Mouse (Mus musculus): ENCODE results near the gene Rhoa.
"Not testable (repeated sequence)": the region's sequence is repeated elsewhere in the genome, so short reads cannot be mapped to it uniquely, and the experiment has no call there.

Gene Rhoa

DNA sequence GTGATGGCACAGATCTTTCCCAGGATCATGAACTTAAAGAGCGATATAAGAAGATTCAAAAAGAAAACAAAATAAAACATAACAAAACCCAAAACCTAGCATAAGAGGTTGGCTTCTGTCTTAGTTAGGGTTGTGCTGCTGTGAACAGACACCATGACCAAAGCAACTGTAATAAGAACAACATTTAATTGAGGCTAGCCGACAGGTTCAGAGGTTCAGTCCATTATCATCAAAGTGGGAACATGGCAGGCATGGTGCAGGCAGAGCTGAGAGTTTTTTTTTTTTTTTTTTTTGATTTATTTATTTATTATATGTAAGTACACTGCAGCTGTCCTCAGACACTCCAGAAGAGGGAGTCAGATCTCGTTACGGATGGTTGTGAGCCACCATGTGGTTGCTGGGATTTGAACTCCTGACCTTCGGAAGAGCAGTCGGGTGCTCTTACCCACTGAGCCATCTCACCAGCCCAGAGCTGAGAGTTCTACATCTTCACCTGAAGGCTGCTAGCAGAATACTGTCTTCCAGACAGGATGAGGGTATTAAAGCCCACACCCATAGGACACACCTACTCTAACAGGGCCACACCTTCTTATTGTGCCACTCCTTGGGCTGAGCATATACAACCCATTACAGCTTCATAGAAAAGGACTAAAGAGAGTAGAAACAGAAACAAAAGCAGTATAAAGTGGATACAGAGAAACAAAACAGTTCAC lies 18.2 kb upstream of the Rhoa start:
- intact Hi-C loops (cut with DNase I), result not testable (repeated sequence)

DNA sequence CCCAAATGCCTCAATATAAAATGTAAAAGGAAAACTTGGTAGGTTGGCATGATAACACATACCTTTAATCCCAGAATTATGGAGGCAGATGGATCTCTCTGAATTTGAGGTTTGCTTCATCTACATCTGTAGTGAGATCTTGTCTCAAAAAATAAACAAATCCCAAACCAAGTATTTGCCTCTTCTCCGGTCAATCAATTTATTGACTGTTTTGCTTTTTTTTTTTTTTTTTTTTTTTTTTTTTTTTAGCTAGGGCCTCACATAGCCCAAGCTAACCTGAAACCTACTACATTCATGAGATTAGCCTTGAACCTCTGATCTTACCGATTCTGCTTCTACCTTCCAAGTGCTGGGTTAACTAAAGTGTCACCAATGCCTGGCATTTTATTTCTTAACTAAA lies 16.6 kb upstream of the Rhoa start:
- intact Hi-C loops (cut with DNase I), result no loop called here

DNA sequence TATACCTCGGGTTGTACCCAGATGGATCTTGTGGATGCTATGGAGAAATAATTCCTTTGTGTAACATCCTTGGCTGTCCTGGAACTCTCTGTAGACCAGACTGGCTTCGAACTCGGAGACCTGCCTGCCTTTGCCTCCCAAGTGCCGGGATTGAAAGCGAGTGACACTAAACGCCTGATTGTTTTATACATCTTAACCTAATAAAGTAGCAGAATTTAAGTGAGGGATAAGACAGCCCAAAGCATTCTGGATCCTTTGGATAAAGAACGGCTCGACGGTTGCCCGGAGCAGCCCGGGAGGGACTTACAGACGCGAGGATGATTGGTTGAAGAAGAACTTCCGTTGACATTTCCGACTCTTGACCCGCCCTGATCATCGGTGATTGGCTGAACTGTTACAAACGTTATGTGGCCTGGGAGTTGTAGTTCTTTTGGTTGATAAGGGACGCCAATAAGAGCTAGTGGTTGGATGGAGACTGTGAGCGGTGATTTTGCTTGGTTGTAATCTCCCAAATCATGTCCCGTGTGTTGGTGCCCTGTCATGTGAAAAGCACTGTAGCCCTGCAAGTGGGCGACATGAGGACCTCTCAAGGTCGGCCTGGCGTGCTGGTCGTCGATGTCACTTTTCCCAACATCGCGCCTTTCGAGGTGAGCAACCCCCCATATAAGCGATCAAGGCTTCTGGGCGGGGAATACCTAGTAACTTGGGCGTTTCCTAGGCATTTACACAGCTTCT lies 15.7 kb upstream of the Rhoa start, which contains the start of gene Nicn1:
Nicn1 (plus strand) TSS at position 414 of the 735 bp plus-strand sequence.
- intact Hi-C loops (cut with DNase I), result no loop called here

DNA sequence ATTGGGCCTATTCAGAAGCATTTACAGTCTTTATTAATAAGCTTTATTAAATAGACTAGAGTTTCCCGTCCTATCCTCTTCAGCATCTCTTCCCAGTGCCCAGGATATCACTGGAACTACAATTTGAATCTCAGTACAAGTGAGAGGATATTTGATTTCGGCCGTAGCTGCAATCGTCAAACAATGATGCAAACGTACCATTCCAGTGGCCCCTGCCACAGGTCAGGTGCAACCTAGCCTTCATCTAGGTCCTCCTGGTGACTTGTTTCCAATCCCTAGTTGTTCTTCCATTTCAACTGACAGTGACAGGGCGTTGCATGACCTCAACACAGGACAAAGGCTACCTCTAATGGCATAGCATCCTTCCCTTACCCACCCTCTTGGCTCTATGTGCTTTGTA lies 15.2 kb upstream of the Rhoa start:
- intact Hi-C loops (cut with DNase I), result no loop called here

DNA sequence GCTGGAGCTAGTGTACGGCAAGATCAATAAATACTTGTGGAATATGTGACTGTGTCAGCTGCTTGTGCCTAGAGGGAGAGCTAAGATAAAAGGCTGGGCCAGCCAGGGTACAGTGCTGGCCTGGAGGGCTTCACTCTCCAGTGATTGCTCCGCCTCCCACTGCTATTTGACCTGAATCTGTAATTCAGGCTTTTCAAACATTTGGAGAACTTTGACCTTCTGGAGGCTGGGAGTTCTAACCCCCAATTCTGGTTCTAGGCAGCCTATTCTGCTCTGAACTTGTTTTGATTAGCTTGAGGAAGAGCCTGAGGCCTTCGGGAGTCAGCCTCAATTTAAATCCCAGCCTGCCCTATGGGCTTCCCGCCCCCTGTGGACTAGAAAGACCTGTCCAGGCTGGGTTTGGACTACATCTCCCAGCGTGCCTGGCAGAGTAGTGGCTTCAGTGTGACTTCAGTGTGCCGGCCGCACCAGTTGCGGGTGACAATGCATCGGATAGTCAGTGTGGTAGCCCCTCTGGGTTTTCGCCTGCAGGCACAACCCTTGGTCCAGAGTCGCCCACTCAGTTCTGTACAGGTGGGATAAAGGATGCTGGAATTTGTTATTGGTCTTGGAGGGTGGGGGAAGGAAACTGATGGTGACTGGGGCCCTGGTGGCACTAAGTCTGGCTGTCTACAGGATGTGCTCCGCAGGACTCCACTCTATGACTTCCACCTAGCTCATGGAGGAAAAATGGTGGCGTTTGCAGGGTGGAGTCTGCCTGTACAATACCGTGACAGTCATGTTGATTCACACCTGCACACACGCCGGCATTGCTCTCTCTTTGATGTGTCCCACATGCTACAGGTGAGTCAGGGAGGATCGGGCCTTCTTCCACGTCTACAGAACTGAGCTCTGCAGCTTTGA lies 9.2 kb upstream of the Rhoa start, which contains the start of gene Amt:
Amt (plus strand) TSS at position 401 of the 903 bp plus-strand sequence.
- intact Hi-C loops (cut with DNase I), result no loop called here

DNA sequence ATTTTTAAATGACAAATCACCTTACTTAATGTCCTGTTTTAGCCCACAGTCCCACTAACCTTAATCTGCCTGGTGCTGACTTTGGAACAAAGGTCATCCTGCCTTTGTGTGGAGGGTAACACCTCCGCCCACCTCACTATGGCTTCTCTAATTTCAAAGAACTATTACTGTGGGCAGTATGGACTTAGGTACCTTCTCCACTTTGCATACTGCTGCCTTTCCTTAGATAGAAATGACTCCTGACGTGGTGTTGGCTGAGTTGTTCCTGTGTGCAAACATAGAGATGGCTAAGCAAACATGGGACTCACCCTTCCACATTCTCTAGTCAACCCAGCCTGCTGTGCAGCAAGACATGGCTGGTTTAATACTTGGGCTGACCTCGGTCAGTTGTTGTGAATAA lies 4.1 kb upstream of the Rhoa start:
- intact Hi-C loops (cut with DNase I), result no loop called here

DNA sequence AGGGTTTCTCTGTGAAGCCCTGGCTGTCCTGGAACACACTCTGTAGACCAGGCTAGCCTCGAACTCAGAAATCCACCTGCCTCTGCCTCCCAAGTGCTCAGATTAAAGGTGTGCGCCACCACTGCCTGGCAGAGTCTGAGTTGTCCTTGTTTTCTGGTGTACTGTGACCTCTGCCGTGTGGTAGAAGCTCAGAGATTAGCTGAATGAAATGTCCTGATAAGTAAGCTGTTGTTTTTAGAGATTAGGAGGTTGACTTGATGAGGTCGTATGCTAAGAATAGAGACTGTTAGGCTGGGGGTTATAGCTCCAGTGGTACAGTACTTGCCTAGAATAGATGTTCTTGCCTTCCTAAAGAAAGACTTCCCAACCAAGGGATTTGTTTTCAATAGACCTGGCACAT lies 1.2 kb upstream of the Rhoa start:
- intact Hi-C loops (cut with DNase I), result loop anchor here (5.0 kb wide), 1 partner anchor 38 kb away; no protein-coding TSS in a partner anchor

DNA sequence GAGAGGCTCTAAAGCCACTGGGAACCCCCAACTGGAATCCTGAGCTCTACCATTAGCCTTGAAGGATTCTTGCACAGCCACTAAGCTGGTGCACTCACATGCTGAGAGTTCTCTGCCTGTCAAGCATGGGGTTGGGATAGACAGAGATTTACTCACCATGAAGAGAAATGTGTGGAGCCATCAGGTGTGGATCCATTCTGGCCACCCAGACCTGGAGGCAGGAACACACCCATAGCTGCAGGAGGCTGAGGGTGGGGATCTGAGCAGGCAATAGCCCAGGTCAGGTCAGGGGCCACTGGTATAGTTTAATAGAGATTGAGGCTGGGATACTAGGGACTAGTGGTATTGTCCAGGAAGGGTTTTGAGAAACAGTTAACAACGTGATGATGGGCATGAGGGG lies 759 bp upstream of the Rhoa start:
- intact Hi-C loops (cut with DNase I), result loop anchor here (5.0 kb wide), 1 partner anchor 37 kb away; no protein-coding TSS in a partner anchor

DNA sequence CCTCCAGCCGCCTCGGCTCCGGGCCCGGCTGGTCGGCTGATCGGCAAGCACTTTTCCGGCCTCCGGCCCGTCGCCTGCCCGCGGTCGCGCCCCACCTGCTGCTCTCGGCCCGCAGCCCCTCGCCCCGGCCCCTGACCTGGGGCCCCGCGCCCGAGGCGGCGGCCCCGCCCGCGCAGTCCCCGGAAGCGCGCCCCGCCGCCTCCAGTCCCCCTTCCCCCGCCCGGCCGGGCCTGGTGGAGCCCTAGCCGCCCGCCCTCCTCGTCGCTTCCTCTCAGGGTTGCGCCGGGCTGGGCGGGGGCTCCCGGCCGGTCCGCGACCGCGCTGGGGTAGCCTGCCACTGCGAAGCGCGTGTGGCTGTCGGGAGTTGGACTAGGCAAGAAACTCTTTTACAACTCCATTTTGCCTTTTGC lies 647 bp downstream of the Rhoa start:
- intact Hi-C loops (cut with DNase I), result loop anchor here (5.0 kb wide), 1 partner anchor 36 kb away; no protein-coding TSS in a partner anchor

DNA sequence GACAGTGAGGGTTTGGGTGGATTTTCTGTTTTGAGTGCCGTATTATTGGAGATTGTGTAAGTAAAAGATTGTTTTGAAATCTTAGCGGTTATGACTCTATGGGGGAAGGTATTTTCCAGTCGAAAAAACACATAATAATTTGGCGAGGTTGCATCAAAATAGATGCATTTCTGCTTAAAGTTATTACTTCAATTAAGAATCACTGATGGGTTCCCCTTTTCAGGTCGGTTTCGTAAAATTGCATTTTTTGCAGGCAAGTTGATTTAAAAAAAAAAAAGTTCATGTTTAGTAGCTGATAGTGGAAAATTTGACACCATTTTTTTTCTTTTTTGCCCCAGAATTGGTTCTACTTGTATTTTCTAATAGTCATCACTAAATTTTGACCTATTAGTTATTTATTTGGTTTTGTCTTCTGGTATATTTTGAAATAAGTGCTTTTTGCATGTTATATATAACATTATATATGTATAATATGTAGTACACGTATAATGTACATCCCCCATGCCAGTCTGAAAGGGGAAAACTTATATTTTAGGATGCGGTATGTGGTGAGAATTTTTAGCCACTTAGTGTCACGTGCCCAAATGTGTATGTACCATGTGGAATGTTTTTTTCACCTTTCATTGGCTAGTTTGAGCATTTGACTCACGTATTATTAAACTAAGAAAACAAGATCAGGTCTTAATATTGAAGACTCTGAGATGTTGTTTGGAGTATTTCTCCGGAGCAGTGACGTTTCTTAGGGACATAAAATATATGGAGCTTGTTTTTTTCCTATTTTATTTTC lies 1.3 kb downstream of the Rhoa start:
- intact Hi-C loops (cut with DNase I), result loop anchor here (5.0 kb wide), 1 partner anchor 35 kb away; no protein-coding TSS in a partner anchor

DNA sequence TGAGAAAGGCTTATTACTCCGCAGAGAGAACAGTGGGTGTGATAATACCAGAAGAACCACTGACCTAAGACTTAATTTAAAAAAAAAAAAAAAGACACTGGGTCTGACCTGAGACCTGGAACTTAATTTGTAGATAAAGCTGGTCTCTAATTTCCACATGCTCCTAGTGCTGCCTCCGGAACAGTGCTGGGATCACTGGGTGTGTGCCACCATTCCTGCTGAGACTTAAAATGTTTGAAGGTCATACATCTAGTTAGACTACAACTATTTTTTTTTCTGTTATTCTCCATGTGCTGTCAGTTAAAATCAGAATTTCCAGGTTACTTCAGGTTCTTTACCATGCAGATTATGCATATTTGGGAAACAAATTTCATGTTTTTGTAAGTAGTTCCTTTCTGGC lies 2.2 kb downstream of the Rhoa start:
- intact Hi-C loops (cut with DNase I), result loop anchor here (5.0 kb wide), 1 partner anchor 34 kb away; no protein-coding TSS in a partner anchor

DNA sequence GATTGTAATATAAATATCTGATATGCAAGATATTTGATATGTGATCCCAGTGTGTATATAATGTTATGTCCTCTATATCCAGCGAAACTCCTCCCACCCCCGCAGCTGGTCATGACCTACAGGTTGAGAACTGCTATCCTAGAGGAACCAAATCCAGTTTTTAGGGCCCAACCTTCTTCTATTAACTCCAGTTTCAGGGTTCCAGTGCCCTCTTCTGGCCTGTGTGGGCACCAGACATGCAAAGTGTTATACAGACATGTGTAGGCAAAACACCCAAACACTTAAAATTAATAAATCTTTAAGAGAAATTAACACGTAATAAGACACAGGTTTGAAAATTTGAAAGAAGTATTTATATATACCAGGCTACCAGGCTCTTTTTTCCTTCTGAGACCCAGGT lies 11.6 kb downstream of the Rhoa start:
- intact Hi-C loops (cut with DNase I), result no loop called here

DNA sequence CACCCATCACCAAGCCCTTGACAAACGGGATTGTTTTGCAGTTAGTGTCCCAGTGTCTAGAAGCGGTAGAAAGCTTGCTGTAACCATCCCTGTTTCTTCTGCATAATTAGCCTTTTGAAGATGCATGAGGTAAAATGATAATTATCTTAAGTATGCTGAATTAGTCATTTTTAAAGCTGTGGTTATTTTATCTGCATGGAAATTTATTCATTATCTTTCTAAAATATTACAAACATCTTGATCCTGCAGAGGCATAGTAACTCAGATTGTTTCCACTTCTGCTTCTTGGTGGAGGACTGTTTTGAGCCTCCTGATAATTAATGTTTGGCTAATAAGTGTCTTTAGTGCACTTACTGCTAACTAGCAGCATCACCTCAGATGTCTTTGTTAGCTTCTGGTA lies 12.5 kb downstream of the Rhoa start:
- intact Hi-C loops (cut with DNase I), result no loop called here

DNA sequence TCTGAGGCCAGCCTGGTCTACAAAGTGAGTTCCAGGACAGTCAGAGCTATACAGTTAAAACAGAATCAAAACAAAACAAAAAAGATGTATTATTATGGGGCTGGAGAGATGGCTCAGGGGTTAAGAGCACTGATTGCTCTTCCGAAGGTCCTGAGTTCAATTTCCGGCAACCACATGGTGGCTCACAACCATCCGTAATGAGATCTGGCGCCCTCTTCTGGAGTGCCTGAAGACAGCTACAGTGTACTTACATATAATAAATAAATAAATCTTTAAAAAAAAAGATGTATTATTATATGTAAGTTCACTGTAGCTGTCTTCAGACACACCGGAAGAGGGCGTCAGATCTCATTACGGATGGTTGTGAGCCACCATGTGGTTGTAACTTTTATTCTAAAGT lies 16.1 kb downstream of the Rhoa start:
- intact Hi-C loops (cut with DNase I), result not testable (repeated sequence)

DNA sequence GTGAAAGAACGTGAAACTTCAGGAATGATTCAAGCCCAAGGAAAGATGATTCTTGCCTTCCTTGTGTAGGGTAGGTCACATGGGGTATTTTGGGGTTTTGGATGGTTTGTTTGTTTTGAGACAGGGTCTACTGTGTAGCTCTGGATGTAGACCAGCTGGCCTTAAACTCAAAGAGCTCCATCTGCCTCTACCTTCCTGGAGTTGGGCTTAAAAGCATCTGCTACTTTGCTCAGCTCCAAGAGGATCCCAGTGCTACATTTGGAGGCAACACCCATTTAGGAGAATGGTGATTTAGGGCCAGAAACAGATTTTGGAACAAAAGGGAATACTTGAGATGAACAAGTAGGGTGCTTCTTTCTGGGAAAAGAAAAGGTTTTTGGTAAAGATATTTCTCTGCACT lies 18.9 kb downstream of the Rhoa start:
- intact Hi-C loops (cut with DNase I), result no loop called here

DNA sequence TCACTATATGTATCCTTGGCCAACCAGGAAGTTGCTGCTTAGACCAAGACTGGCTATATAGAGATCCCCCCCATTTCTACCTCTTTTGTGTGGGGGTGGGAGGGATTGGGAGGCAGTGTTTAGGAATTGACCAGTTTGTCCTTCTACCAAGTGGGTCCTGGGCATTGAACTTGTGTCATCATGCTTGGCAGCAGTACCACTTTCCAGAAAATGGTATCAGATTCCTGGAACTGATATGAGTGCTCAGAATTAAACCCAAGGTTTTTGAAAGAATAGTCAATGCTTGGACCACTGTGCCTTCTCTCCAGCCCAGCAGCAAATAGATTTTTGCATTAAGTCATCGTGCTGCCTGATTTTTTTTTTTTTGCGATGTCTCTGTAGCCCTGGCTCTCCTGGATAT lies 19.9 kb downstream of the Rhoa start:
- intact Hi-C loops (cut with DNase I), result no loop called here

DNA sequence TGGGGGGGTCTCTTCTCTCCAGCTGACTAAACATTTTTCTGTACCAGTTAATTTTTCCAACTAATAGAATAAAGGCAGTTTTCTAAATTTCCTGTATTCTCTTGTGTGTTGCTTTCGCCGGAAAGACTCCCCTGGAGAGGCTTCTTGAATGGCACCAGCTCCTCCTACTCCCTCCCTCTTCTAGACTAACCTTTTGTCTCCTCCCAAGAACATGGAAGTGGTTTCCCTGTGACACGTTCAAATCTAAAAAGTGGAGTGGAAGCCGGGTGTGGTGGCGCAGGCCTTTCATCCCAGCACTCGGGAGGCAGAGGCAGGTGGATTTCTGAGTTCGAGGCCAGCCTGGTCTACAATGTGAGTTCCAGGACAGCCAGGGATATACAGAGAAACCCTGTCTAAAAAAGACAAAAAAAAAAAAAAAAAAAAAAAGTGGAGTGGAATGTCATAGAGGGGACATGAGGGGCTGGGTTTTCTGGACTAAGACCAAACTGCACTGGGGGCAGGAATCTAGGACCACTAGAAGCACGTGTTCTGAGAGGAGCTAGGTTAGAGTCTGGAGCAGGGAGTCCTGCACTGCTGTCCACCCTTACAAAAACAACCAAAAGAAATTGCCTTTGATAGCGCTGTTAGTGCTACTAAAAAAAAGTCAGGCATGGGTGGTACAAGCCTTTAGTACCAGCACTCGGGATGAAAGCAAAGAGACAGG lies 32.1 kb downstream of the Rhoa start:
- intact Hi-C loops (cut with DNase I), result no loop called here

DNA sequence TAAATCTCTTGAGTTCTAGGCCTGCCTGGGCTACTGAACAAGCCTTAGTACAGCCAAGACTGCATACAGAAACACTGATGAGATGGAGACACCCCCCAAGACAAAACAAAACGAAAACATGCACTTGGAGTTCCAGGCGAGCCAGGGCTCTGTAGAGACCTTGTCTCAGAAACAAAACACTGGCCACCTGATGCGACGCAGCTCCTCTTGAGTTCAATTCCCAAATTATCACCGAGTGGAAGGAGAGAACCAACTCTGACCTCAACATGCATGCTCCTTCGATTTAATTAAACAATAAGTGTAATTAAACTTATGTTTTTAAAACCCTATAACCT lies 32.6 kb downstream of the Rhoa start:
- intact Hi-C loops (cut with DNase I), result no loop called here

DNA sequence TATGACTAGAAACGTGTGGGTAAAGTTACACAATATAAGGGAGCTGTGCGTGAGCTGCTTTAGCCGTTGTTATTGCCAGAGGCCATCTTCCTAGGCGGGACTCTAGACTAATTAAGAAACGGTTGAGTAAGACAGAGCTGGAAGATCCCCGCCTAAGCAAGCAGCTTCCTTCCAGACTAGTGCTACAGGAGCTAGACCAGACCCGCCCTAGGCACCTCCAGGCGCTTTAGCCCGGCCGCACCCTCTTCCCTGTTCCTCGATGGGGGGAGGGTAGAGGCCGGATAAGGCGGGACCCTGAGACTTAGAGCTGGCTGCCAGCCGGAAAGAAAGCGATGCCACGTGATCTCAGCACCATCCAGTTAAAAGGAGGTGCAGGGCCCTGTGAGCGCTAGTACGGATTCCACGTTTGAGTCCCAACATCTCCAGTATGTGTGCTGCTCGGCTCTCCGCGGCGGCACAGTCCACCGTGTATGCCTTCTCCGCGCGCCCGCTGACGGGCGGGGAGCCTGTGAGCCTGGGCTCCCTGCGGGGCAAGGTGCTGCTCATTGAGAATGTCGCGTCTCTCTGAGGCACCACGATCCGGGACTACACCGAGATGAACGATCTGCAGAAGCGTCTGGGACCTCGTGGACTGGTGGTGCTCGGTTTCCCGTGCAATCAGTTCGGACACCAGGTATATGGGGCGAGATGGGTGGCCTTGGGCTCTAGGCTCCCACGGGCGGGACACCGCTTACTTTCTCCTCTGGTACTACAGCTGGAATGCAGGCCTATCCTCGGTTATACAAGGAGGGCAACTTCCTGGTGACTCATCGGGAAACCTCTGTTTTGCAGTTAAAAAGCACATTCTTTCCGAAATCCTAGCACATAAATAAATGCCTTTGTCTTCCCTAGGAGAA lies 33.2 kb downstream of the Rhoa start, which contains the start of gene Gpx1:
Gpx1 (plus strand) TSS at position 18 of the 896 bp plus-strand sequence.
- intact Hi-C loops (cut with DNase I), result no loop called here

Measured in adrenal gland (tissue).